ENCODE assay signal across 7 mouse cellular contexts in the genomic region with DNA sequence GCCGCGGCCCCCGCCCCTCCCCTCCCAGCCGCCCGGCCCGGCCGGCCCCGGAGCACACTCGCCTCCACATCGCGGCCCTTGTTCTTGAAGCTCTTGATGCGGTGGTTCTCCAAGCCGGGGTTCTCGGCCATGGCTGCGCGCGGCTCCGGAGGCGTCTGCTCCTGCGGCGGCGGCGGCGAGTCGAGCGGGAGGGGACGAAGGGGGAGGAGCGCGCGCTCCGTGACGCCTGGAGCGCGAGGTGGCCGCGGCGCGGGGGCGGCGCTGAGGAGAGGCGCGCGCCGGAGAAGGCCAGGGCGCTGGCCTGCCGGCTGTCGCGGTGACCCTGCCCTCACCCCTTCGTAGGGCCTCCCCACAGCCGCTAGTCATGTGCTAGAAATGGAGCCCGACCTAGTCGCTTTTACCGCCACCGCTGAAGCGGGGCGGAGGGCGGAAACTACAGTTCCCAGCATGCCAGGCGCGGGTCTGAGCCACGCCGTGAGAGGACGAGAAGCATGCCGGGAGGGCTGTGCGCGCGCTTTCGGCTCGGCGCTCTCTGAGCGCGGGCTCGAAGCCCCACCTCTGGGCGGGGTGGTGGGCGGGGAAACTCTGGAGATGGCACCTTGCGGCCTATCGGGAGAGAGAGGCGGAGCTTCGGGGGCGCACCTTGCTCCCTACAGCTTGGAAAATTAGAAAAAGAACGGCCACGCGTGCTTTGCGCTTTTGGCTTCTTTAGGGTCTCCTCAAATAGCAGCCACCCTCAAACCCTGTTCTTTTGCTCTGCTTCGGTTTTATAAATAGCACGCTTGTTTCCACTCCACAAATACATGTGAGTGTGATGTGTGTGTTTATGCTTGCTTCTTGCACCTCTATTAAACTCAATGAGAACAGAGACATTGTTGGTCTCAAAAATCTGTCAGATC. TPM values are rescaled to one million over a fixed set of nuclear protein-coding genes. Genes with fewer than 3 reads are reported as not detected.
DNase-seq lines count a peak whose midpoint lies in the region; ATAC-seq lines count a peak whose summit lies in the region.

A gene (minus strand): TSS at position 214 of the 899 bp plus-strand sequence.

- H3K27me3 ChIP-seq in intestine, embryonic 16.5 days (replicated peaks; ENCODE audit: control insufficient read depth, insufficient read depth, low read length): no peaks in the 10 kb centered on the region
- no peaks in the 10 kb centered on the region for H3K27me3 ChIP-seq in midbrain, embryonic 11.5 days (ENCODE audit: control insufficient read depth, insufficient read depth, low read length)

- H3K27ac ChIP-seq in intestine, embryonic 16.5 days (ENCODE audit: low read length): peak within 1 kb of the TSS; percentile 98
- H3K27ac ChIP-seq in midbrain, embryonic 11.5 days (ENCODE audit: low read depth, low read length): peak within 1 kb of the TSS; percentile 96

- peak within 1 kb of the TSS; percentile 89 for H3K9ac ChIP-seq in intestine, embryonic 16.5 days (ENCODE audit: low read depth, low read length)
- peak within 1 kb of the TSS; percentile 81 for H3K9ac ChIP-seq in midbrain, embryonic 11.5 days (ENCODE audit: low read length)

- H3K4me3 ChIP-seq in intestine, embryonic 16.5 days (ENCODE audit: low read length): peak within 1 kb of the TSS; percentile 87
- peak within 1 kb of the TSS; percentile 87 for H3K4me3 ChIP-seq in midbrain, embryonic 11.5 days (ENCODE audit: low read depth, low read length)

- intact Hi-C loops in left cerebral cortex, postnatal 36 days (cut with DNase I): loop anchor here (2.0 to 5.0 kb wide), 3 partner anchors 59 to 108 kb away; a partner anchor contains a TSS

- peak within 1 kb of the TSS; percentile 73 for H3K4me2 ChIP-seq in intestine, embryonic 16.5 days (ENCODE audit: low read depth, low read length)
- H3K4me2 ChIP-seq in midbrain, embryonic 11.5 days: peak within 1 kb of the TSS; percentile 68

- peak; percentile 97 for ATAC-seq in intestine, embryonic 16.5 days
- ATAC-seq in midbrain, embryonic 11.5 days (ENCODE audit: low FRiP score): peak; percentile 97

- peaks cover 8% of the 10 kb centered on the region; the same call in 1 of the 2 replicates for H3K4me1 ChIP-seq in intestine, embryonic 16.5 days (ENCODE audit: control insufficient read depth, insufficient read depth, low read length)
- peaks cover 12% of the 10 kb centered on the region for H3K4me1 ChIP-seq in midbrain, embryonic 11.5 days (ENCODE audit: control insufficient read depth, insufficient read depth, low read length)

- under 1% methylated on average over 84 of the region's 85 CpGs for WGBS in intestine, embryonic 16.5 days
- WGBS in midbrain, embryonic 11.5 days: 0% methylated on average over 78 of the region's 85 CpGs

- H3K9me3 ChIP-seq in intestine, embryonic 16.5 days (ENCODE audit: control insufficient read depth, low read length): no peaks in the 10 kb centered on the region
- no peaks in the 10 kb centered on the region for H3K9me3 ChIP-seq in midbrain, embryonic 11.5 days (ENCODE audit: control insufficient read depth, low read length)

- peak; percentile 98 for DNase-seq in adrenal gland, adult 8-10 months
- peak; percentile 99 for DNase-seq in embryo, embryonic 9.5 days (ENCODE audit: extremely low spot score)
- DNase-seq in gastrocnemius, postnatal 4 days (ENCODE audit: low spot score in 2 of 2): peak; percentile 94 to 97
- peak; percentile 96 to 97 for DNase-seq in left cerebral cortex, postnatal 36 days (ENCODE audit: low spot score in 2 of 2)
- peak; percentile 100 for DNase-seq in midbrain, embryonic 11.5 days (ENCODE audit: low spot score, missing footprints)
- peak; percentile 97 for DNase-seq in skeletal muscle tissue, adult 2 months (ENCODE audit: low read depth, low spot score)

- H3K36me3 ChIP-seq in intestine, embryonic 16.5 days (ENCODE audit: control insufficient read depth, insufficient read depth, low read length): no peaks in the 10 kb centered on the region
- H3K36me3 ChIP-seq in midbrain, embryonic 11.5 days (ENCODE audit: control insufficient read depth, insufficient read depth, low read length): no peaks in the 10 kb centered on the region

RNA-seq across cellular contexts. Expression of the gene that starts here (rescaled TPM):
- 10 to 100 TPM; 24.1 to 35.9 (median 31.4) TPM for total RNA-seq in adrenal gland, adult 8-10 months (2022)
- 10 to 100 TPM; 73.7 to 78.7 TPM for total RNA-seq in gastrocnemius, postnatal 4 days (2021)
- 35.4 and 37.4 TPM in 2 replicates for polyA plus RNA-seq in intestine, embryonic 16.5 days (2015; fragmentation: Nextera tagmentation; extraction: Ambion mirVana)
- 10 to 100 TPM; 68.0 to 71.6 TPM for total RNA-seq in left cerebral cortex, postnatal 36 days (2021)
- 110 and 116 TPM in 2 replicates for polyA plus RNA-seq in midbrain, embryonic 11.5 days (2014; fragmentation: Nextera tagmentation; extraction: Ambion mirVana)

Comparison
In these comparisons a context has a peak if more than half of its experiments do, and no peak if none do; other contexts are left out.
1. Peak in every context shown above with its lines: DNase-seq, ATAC-seq, H3K4me3 ChIP-seq and H3K27ac ChIP-seq.